Comparison of ENCODE assay signal across 13 mouse cellular contexts in genomic region chr11:89065297-89065696, GRCm38 (mm10). TPM values are rescaled to one million over a fixed set of nuclear protein-coding genes. Genes with fewer than 3 reads are reported as not detected.
DNase-seq lines count a peak whose midpoint lies in the region; TF ChIP-seq lines count a peak whose summit lies in the region.
"Had no signal": no experiment of that assay in that cellular context is flagged by ENCODE, and none has a peak within 500 bp of the region (broad histone marks: within the 10 kb centered on the region; RNA-seq: fewer than 3 reads in every experiment).

No protein-coding gene starts in this region.

- intact Hi-C loops in left cerebral cortex, adult 2 months (cut with DNase I) = no loop called here

- no peaks in the 10 kb centered on the region for H3K36me3 ChIP-seq in ES-E14 (ENCODE audit: control insufficient read depth, insufficient read depth, low read length, poor library complexity, severe bottlenecking)
- H3K36me3 ChIP-seq in small intestine, adult 2 months (ENCODE audit: control insufficient read depth, insufficient read depth, low read length) = no peaks in the 10 kb centered on the region
- H3K36me3 ChIP-seq: lung, embryonic 15.5 days; stomach, embryonic 15.5 days had no signal

- no peak overlapping the region for H3K9ac ChIP-seq in ES-E14 (ENCODE audit: insufficient read depth, low read depth, low read length, poor library complexity, severe bottlenecking)
- H3K9ac ChIP-seq: lung, embryonic 15.5 days; stomach, embryonic 15.5 days had no signal

- no peak overlapping the region for H3K27ac ChIP-seq in left cerebral cortex, adult 2 months
- H3K27ac ChIP-seq in ES-E14 (ENCODE audit: insufficient read depth, low read depth, low read length, poor library complexity, severe bottlenecking) = no peak overlapping the region; the same call in 1 of the 2 replicates
- no peak overlapping the region for H3K27ac ChIP-seq in small intestine, adult 2 months (ENCODE audit: insufficient read depth, low read depth, low read length)
- H3K27ac ChIP-seq: lung, embryonic 15.5 days; stomach, embryonic 15.5 days had no signal

- no peak for DNase-seq in left cerebral cortex, adult 2 months (ENCODE audit: extremely low spot score in 1 of 2, low spot score in 2 of 2)
- DNase-seq in left cerebral cortex, adult 8-10 months (ENCODE audit: low spot score in 2 of 2) = no peak
- peak; percentile 37 for DNase-seq in CD4-positive helper T cell, adult 2 months (ENCODE audit: low read depth, low spot score)
- peak; percentile 62 for DNase-seq in ES-E14 (ENCODE audit: low read depth, low spot score)
- no peak for DNase-seq in cerebellum, postnatal 4 days (ENCODE audit: low spot score in 2 of 2)
- no peak for DNase-seq in layer of hippocampus, adult 9-10 months (ENCODE audit: low spot score)
- DNase-seq: adrenal gland, adult 8-10 months had no signal

- H3K27me3 ChIP-seq in small intestine, adult 2 months (ENCODE audit: control insufficient read depth, insufficient read depth, low read length) = no peaks in the 10 kb centered on the region
- H3K27me3 ChIP-seq: lung, embryonic 15.5 days; stomach, embryonic 15.5 days had no signal

- TF ChIP-seq POLR2A in small intestine, adult 2 months (IDR thresholded peaks at IDR 0.05; ENCODE audit: low read depth, low read length) = no peak

- in situ Hi-C loops in ES-E14 (cut with MboI; ENCODE audit: low sequenced_read_pairs in 2 of 2, unreplicated experiment in 2 of 2) = no loop called here

- 98% methylated on average over 3 of the region's 3 CpGs for WGBS in small intestine, adult 2 months

- peaks cover 8 to 16% of the 10 kb centered on the region in 2 experiments for H3K4me1 ChIP-seq in ES-E14 (ENCODE audit: control insufficient read depth in 2 of 2, insufficient read depth in 2 of 2, low read length in 2 of 2, poor library complexity in 1 of 2)
- peaks cover 4% of the 10 kb centered on the region; the same call in 1 of the 2 replicates for H3K4me1 ChIP-seq in small intestine, adult 2 months (ENCODE audit: control insufficient read depth, insufficient read depth, insufficient read length, low read length)
- H3K4me1 ChIP-seq: stomach, embryonic 15.5 days had no signal

- no peak overlapping the region for H3K4me3 ChIP-seq in left cerebral cortex, adult 2 months
- no peak overlapping the region for H3K4me3 ChIP-seq in ES-E14 (ENCODE audit: insufficient read depth in 1 of 2, low read depth in 1 of 2, low read length in 2 of 2, poor library complexity in 1 of 2, severe bottlenecking in 1 of 2)
- no peak overlapping the region for H3K4me3 ChIP-seq in small intestine, adult 2 months (ENCODE audit: low read depth, low read length)
- H3K4me3 ChIP-seq: lung, embryonic 15.5 days; stomach, embryonic 15.5 days had no signal

- H3K9me3 ChIP-seq in ES-E14 (ENCODE audit: control insufficient read depth, insufficient read depth, low read depth, low read length) = no peaks in the 10 kb centered on the region
- H3K9me3 ChIP-seq: lung, embryonic 15.5 days; stomach, embryonic 15.5 days had no signal

- peak; percentile 46 for TF ChIP-seq CTCF in left cerebral cortex, adult 2 months (IDR thresholded peaks at IDR 0.05)
- peak; percentile 36; the same call in 1 of the 2 replicates for TF ChIP-seq CTCF in small intestine, adult 2 months (IDR thresholded peaks at IDR 0.05; ENCODE audit: extremely low read depth, insufficient read length, insufficient replicate concordance, low read depth, low read length)

TF ChIP-seq in ES-E14, 5 proteins besides CTCF, POLR2A, EP300 and RAD21:
- TF ChIP-seq MAFK (IDR thresholded peaks at IDR 0.05; ENCODE audit: insufficient read depth, low read depth, low read length) (no peak), ZC3H11A (IDR thresholded peaks at IDR 0.05; ENCODE audit: borderline replicate concordance, low read depth, low read length) (no peak), HCFC1 (IDR thresholded peaks at IDR 0.05; ENCODE audit: borderline replicate concordance, insufficient read depth, low read length) (no peak), CHD2 (IDR thresholded peaks at IDR 0.05; ENCODE audit: low read depth, low read length) (no peak), ZNF384 (IDR thresholded peaks at IDR 0.05; ENCODE audit: low read depth, low read length) (no peak)

RNA-seq across cellular contexts. Expression of gene Dgke, which starts 1.4 kb away (rescaled TPM):
- 10 to 100 TPM; 52.8 to 57.0 TPM for total RNA-seq in left cerebral cortex, adult 2 months (2021)
- total RNA-seq in left cerebral cortex, adult 8-10 months (2022) = 10 to 100 TPM; 50.3 to 60.2 (median 53.3) TPM
- 24.2 and 30.4 TPM in 2 replicates for total RNA-seq in ES-E14 (2012; rRNA removed)
- 2.1 and 3.2 TPM in 2 replicates for polyA plus RNA-seq in small intestine, adult 2 months (2012; rRNA removed)

RNA-seq across cellular contexts. Expression of gene Gm525, which starts 8.3 kb away (rescaled TPM):
- under 1 TPM in 1 of 2 experiments, not detected in 1; 0.95 TPM for total RNA-seq in left cerebral cortex, adult 2 months (2021)
- total RNA-seq in left cerebral cortex, adult 8-10 months (2022) = not detected
- 3.6 and 5.9 TPM in 2 replicates for total RNA-seq in ES-E14 (2012; rRNA removed)
- not detected in 2 replicates for polyA plus RNA-seq in small intestine, adult 2 months (2012; rRNA removed)
- total RNA-seq: adrenal gland, adult 8-10 months; heart, postnatal 25 days; layer of hippocampus, adult 8-10 months had no signal
- polyA plus RNA-seq: neural tube, embryonic 14.5 days had no signal

Comparison
In these comparisons a context has a peak if more than half of its experiments do, and no peak if none do; other contexts are left out.
1. DNase-seq: peak in CD4-positive helper T cell, adult 2 months (single experiment) and ES-E14 (single experiment); none in left cerebral cortex, adult 2 months (0 of 2), left cerebral cortex, adult 8-10 months (0 of 2), cerebellum, postnatal 4 days (0 of 2) and layer of hippocampus, adult 9-10 months (single experiment).